Mouse (Mus musculus) MEL (cell line): ENCODE results near the gene Gm7694.

Source experiments
- CTCF ChIP-seq, 3 experiments: IDR thresholded peaks in 2 of 3; conservative IDR thresholded peaks in 1 of 3; 2 replicates each; pipeline ENCODE4 v1.5.1; 2011 to 2012; ENCODE audit warnings: low read length in 3 of 3, low read depth in 2 of 3, mild to moderate bottlenecking in 2 of 3, improper control_type of control experiment in 1 of 3, inconsistent platforms in 1 of 3, mixed read lengths in 1 of 3, moderate library complexity in 1 of 3; ENCODE audit not compliant: control insufficient read depth in 1 of 3, insufficient read depth in 1 of 3, poor library complexity in 1 of 3, severe bottlenecking in 1 of 3
- GABPA ChIP-seq: IDR thresholded peaks from 2 replicates; pipeline ENCODE4 v1.6.1; 2012; ENCODE audit warnings: low read depth, mild to moderate bottlenecking, inconsistent platforms, low read length, improper control_type of control experiment, moderate library complexity
- MAX ChIP-seq: IDR thresholded peaks from 2 replicates; pipeline ENCODE4 v1.6.1; 2011; ENCODE audit warnings: low read length, improper control_type of control experiment
- USF1 ChIP-seq: IDR thresholded peaks from 2 replicates; pipeline ENCODE4 v1.6.1; 2014; ENCODE audit warnings: low read depth, mild to moderate bottlenecking, inconsistent platforms, low read length, improper control_type of control experiment, moderate library complexity
- ZMIZ1 ChIP-seq: IDR thresholded peaks from 2 replicates; pipeline ENCODE4 v1.6.1; 2012; ENCODE audit warnings: low read depth, mild to moderate bottlenecking, inconsistent platforms, low read length, improper control_type of control experiment, moderate library complexity

DNA sequence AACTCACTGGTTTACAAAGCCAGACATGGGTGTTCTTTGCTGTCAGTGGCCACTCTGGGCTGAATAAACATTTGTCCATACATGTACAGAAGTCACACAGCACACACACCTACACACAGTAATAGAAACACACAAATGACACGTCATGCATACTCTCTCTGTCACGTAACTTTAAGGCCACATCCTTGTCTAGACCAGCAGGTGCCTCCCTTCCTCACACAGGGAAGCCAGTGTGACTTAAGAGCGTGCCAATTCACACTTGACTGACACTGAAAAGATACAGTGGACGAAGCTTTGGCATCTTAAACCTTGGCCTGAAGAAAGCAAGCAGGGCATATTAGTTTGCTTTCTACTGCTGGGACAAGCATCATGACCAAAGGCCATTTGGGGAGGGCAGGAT, 26.6 kb upstream of the Gm7694 start:
- no peak for TF ChIP-seq GABPA
- TF ChIP-seq USF1 = no peak
- TF ChIP-seq MAX = no peak
- TF ChIP-seq CTCF (IDR thresholded peaks at IDR 0.05 in 2 of 3, conservative IDR thresholded peaks at IDR 0.05 in 1 of 3; ENCODE audit: control insufficient read depth in 1 of 3, insufficient read depth in 1 of 3, low read depth in 2 of 3, low read length in 3 of 3, poor library complexity in 1 of 3, severe bottlenecking in 1 of 3) = no peak
- TF ChIP-seq ZMIZ1 = no peak
